Mouse (Mus musculus): ENCODE data around the gene Itgam.

GRCm38 (mm10) chr7:128080012-128080411 lies 17.6 kb downstream of the Itgam start:
- TF ChIP-seq CTCF (IDR thresholded peaks at IDR 0.05; ENCODE audit: borderline replicate concordance, extremely low read depth, insufficient read depth, insufficient read length) (no peak), POLR2A (IDR thresholded peaks at IDR 0.05; ENCODE audit: borderline replicate concordance, extremely low read depth, insufficient read depth, insufficient read length, poor library complexity, severe bottlenecking) (no peak)

Data from brain, embryonic 14.5 days (tissue).